Mouse (Mus musculus) thymus, postnatal 36 days (tissue): ENCODE results near the gene Magi1.

Source experiments
- DNase-seq, 2 experiments: peaks; one replicate each; pipeline ENCODE4 v3.0.0; 2022; ENCODE audit warnings: mixed read lengths in 2 of 2

Magi1 gene

GRCm38 (mm10) chr6:93792309-93793215 is 491.2 kb downstream of the Magi1 start:
- no peak for DNase-seq

GRCm38 (mm10) chr6:93789721-93790120 is 494.0 kb downstream of the Magi1 start:
- DNase-seq: no peak

GRCm38 (mm10) chr6:93787042-93787441 is 496.7 kb downstream of the Magi1 start:
- DNase-seq: no peak

- DNase-seq: no peak
These were observed 497.5 kb downstream of the Magi1 start for GRCm38 (mm10) chr6:93786220-93786619.

- DNase-seq: no peak
These were observed 512.6 kb downstream of the Magi1 start for GRCm38 (mm10) chr6:93771081-93771480.

- DNase-seq: no peak
These were observed 513.3 kb downstream of the Magi1 start for GRCm38 (mm10) chr6:93770283-93771025.

DNA sequence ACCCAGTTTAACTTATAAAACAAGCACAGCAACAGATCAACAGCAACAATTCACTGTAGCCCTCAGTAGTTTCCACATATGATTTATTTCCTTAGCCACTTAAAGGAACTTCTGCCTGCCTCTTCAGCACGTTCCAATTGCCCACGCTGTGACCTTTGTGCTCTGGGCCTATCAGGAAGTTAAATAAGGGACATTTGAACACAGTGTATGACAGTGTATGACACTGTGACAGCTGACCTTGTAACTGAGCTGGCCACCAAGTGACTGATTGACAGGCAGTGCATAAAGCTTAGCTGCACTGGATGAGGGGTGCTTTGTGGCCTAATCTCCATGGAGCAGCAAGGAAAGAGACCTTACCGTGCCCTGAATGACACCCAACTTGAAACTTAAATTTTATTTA is 525.6 kb downstream of the Magi1 start:
- no peak for DNase-seq

DNA sequence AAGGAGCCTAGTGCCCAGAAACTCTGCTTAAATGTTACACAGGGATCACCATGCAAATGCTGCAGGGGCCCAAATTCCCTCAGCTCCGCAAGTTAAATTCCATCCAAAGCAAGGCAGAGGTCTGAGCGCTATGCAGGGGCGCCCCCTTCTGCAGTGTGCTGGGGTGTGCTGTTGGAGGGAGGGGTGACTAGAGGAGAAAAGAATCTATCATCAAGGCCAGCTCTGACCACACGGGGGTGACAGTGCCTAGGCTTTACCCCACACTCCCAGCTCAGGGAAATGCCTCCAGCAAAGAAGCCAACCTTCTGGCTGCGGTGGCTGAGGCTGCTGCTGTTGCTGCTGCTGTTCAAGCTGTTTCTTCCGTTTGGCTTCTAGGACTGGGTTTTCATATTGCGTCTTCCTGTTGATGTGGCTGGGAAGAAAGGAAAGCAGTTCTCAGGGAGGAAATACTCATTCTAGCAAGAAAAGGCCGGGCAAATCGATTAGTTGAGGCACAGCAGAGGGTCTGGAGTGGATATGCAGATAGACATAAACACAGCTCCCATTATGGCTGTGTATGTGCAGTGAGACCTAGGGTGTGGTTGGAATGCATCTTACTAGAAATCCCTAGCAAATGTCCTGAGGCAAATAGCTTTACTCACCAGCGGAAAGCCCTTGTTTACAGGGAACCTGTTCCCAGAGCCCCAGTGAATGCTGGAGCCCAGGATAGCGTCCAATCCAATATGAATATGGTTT is 526.2 kb downstream of the Magi1 start:
- peak; percentile 8 to 20 for DNase-seq

DNA sequence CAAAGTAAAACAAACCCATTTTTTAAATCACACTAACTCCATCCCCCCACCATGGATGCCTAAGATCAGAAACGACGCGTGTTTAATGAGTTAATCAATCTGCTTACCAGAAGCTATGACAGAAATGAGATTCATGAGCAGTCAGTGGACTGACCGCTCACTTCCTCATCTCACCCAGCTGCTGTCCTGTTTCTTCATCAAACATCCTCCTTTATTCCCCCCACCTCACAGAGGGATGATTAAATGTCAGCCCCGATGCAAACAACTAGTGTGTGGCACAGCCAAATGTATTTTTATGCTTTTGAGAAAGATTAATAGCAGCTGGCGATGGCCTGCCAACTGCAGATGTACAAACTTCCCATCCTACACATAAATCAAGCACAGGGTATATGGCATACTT is 540.6 kb downstream of the Magi1 start:
- DNase-seq: no peak

DNA sequence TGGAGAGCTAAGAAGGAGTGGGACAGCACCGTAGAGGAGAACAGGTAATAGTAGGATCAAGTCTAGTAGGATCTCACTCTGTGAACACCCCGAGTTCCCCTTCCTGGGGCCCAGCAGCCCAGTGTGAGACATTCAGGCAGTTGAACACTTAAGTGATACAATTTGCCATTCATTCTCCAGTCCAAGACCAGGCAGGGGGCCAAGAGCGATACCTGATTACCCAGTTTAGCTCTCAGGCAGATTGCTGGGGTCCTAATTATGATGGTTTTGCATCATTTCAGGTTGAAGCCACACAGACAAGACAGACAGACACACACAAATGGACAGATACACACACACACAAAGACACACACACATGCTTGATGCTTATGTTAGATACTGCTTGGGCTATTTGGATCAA is 543.9 kb downstream of the Magi1 start:
- DNase-seq: no peak

DNA sequence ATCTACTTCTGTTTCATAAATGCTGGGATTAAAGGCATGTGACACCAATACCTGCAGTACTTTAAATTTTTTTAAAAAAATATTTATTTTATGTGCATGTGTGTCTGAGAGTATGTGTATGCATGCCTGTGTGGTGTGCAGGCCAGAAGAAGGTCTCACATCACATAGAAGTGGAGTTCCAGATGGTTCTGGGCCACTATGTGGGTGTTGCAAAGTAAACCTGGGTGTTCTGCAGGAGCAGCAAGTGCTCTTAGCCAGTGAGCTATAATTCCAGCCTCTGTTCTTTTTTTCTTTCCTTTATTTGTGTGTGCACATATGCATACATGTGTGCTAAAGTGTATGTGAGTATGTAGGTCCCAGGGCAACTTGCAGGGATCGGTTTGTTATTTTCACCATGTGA is 546.6 kb downstream of the Magi1 start:
- DNase-seq: no peak

DNA sequence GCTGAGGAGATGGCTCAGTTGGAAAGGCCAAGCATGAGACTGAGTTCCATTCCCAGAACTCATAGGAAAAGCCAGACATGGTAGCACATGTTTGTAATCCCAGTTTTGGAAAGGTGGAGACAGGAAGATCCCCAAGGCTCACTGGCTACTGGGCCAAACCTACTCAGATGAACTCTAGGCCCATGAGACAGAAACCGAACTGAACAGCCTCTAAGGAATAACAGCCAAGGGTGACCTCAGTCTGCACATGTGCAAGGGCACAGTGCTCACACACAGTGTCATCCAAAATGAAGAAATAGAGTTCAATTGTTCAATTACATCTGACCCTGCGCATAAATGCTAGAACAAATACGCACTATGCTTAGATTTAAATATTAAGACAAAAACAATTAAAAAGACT is 547.6 kb downstream of the Magi1 start:
- DNase-seq: no peak

GRCm38 (mm10) chr6:93733800-93734199 is 549.9 kb downstream of the Magi1 start:
- DNase-seq: no peak

DNA sequence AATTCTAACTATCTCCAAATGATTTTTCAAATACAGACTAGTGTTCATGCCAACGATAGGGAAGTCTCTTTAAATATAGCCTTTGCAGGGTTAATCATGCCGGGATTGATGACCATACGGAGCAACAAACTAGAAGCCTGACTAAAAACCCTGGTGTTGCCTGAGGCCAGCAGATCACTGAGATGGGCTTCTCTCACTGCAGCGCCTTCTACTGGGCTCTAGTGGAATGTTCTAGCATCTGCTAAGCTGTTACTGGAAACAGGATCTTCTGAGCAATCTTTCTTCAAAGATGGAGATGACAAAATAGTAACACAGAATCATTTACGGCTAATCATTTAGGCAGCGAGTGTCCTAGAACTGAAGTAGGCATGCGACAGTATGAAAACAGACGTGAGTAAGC is 554.0 kb downstream of the Magi1 start:
- no peak for DNase-seq

DNA sequence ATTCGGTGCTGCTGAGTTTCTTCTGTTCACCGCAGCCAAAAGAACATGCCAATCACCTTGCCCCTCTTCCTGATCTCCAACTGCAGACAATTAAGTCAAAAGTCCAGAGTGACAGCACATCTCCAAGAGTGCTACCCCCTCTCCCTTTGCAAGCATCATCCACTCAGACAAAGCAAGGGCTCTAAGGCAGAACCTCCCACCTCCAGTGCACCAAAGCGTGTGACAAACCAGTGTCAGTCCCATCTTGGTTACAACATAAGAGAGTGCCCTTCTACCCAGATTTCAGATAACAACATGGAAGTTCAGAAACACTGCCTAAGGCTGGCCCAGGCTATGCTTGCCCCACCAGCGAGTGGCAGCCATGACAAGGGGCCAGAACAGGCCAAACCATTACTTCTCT is 554.9 kb downstream of the Magi1 start:
- DNase-seq: no peak

DNA sequence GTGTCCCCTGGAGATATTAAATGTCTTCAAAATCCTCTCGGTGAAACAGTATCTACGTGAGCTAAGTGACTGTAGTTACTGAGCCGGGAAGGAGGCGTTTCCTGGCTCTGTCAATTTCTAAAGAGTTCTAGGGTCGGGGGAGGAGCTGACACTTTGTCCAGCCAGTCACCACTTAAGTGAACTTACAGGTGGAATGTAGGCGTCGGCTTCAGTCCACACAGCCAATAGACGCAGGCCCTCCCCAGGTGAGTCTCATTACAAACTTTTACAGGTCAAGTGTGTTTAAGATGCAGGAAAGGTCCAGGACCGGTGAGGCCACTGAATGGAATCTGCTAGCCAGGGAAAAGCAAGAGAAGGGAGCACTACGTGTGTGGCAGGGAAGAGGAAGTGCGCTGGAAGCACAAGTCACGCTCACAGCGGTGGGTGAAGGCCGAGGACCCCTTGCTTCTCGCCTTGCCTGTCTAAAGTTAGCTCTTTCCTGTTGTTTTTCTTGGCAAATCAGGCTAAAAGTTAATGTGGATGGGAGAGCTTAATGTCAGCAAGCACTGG is 556.0 kb downstream of the Magi1 start:
- no peak for DNase-seq

DNA sequence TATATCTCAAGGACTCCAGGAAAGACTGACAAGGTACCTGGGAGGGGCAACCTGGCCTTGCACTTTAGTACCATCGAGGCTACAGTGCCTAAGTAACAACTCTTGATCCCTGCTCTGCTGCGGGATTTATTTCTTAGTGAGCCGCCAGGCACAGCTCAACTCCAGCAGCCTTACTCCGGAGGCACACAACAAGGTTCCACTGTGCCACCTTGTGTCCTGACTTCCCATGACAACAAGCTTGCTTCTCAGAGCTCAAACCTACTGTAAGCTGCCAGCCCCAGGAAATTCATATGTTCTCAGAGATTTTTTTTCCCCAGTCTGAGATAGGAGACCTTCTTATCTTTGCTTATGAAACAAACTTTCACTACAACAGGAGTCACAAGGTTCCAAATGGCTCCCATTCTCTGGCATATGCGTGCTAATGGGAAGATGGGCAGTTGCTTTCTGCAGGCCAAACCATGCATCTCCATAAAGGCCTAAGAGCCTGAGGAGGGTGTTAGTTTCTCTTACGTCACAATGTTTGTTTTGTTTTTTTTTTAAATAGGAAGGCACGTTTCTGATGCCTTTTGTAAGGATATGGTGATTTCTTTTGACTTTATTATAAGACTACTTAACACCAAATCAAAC is 556.8 kb downstream of the Magi1 start:
- no peak for DNase-seq

DNA sequence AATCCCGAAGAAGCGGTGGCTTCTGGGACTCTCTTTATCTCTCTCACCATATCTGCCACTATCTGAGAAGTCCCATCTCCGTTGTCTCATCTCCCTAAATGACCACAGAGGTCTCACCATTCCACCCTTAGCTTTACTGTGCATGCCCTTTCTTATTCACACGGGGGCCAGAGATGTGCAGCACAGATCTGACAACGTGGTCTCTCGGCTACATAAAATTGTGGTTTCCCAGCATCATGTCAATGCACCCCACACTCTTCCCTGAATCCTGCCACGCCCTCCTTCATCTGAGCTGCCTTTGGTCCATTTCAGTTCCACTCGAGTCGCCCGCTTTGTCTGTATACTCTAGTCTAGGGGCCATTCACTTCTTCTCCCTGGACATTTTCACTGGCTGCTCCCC is 557.6 kb downstream of the Magi1 start:
- DNase-seq: no peak

- DNase-seq: no peak
These were observed 559.0 kb downstream of the Magi1 start for GRCm38 (mm10) chr6:93724749-93725148.

- DNase-seq: no peak
These were observed 560.5 kb downstream of the Magi1 start for GRCm38 (mm10) chr6:93723226-93723625.

DNA sequence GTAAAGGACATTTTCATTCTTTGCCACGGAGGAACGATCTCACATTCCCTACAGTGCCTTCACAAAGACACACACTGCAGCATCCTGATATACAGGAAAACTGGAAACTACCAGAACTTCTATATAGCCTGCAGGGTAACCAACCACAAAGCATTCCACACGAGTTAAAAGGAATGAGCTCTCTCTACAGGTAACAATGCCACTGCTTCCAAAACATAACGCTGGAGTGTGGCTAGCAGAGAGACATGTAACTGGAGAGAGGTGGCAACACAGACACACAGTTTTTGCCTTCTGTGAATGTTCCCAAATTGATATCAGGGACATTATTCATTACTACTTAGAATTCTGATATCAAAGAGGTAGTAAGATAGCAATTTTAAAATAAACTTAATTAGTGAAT is 564.2 kb downstream of the Magi1 start:
- no peak for DNase-seq

DNA sequence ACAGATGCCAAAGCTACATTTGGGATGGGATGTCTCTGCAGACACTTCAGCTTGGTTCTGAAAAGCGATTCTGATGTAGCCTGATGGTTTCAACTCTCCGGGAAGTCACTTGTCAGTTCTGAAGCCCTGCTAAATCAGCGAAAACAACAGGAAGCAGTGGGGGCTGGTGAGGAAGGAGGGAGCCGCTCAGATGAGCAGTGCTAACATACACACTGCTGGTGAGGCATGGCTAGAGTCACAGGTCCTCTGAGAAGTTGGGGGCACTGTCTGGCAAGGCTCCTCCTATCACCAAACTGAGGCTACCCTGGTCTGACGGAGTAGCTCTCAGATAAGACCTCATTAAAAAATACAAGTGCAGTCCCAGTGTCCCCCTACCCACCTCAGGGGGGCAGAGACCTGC is 565.3 kb downstream of the Magi1 start:
- DNase-seq: peak in 1 of 2 experiments; percentile 11
